Mouse (Mus musculus) adrenal gland, postnatal 4 days (tissue): ENCODE results near the gene Apoc1. TPM values are rescaled to one million over a fixed set of nuclear protein-coding genes. Genes with fewer than 3 reads are reported as not detected.
A peak's percentile ranks its signal among the peaks of the same experiment; 100 is the strongest.

Experiments used
- DNase-seq, 2 experiments: peaks; one replicate each; pipeline ENCODE4 v3.0.0; 2021 to 2022; ENCODE audit warnings: low spot score in 2 of 2, mixed read lengths in 2 of 2
- total RNA-seq, 2 experiments: library from RNA; stranded (reverse); gene quantifications; 2 replicates each; pipeline ENCODE4 v1.2.3; 2021

Gene Apoc1
- total RNA-seq, 2 experiments from 2014 or later = 390 to 714 TPM

- no peak for DNase-seq
Measured at GRCm38 (mm10) chr7:19710650-19711049, 18.2 kb upstream of the Apoc1 start.

DNA sequence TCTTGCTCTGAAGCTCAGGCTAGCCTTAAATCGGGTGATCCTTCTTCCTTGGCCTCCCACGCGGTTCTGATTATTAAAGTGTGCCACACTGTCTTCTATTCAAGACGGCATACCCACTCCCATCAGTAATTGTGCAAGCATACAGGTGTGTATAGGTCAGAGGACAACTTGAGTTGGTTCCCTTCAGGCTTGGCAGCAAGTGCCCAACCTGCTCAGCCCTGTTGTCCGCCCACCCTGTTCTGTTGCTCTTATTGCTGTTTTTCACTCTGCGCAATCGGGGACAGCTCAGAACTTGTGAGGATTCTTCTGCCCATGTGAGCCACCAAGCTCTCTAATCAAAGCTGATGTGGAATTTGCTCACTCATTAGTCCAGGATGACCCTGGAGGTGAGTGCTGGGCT lies 12.8 kb upstream of the Apoc1 start:
- no peak for DNase-seq

DNA sequence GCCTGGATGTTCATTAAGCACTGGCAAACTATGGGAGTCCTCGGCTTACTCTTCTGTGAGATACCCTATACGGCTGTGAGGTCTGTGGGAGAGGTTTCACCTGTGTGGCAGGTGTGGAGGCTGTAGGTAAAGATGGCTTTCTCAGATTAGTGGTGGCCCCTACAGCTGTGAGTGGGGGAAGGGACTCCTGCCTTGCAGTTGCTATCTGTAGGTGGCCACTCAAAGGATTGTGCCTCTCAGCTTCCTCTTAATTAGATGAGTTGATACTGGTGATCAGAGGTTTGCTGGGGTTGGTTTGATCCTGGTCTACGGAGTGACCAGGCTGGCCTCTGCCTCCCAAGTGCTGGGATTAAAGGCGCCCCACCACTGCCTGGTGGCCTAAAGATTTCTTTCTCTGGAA lies 12.0 kb upstream of the Apoc1 start:
- no peak for DNase-seq

DNA sequence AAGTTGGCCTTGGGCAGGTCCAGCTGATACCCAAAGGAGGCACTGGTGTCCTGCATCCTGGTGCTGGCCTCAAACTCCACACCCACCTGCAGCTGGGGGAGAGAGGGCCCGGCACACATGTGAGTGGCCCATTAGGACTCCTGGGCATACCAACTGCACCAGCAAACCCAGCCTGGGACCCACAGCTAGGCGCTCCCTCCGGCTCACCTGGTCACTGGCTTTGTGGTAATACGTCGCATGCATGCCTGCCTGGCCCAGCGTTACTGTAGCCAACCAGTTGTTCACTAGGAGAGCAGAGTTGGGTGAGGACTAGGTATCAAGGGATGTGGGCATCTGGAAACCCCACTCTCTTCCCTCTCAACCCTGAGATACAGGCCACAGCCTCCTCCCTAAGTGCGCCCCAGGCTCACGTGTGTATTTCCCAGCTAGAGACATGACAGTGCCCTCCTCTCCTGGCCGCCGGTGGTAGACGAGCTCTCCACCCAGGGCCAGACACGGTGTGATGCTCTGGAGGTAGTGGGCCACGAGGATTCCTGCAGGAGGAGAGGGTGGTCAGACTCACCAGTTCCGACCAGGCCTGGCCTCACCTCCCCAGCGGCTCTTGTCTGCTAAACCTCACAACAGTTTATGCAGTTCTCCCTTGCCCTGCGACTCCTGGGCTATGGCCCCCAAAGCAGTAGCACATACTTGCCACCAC lies 10.5 kb upstream of the Apoc1 start:
- DNase-seq = no peak

DNA sequence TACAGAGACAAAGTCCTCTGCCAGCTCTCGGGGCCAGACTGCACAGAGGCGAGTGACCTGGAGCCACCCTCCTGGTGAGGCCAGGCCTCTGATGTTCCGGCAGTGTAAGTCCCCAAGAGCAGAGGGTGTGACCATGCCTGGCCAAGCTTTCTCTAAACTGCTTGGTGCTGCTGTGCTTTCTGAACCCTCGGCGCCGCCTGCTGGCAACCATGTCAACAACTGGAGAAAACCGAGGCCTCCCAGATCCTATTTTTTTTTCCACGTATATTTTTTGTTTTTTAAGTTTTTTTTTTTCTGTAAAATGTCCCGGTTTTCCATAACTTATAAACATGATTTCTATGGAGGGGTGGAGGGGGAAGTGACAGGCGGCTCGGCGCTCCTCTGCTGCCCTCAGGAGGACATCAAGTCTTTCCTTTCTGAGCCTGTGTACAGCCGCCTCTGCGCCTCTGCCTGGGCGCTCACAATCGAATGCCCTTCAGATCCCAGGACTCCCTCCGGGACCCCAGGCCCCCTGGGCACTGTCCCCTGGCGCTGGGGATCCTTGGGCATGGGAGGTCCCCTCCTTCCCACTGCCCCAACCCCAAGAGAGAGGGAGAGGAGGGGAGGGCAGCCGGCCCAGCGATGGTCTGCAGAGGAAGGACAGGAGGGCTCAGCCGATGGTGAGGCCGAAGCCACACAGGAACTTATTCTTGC lies 8.8 kb upstream of the Apoc1 start:
- peak in 1 of 2 experiments; percentile 65 for DNase-seq

DNA sequence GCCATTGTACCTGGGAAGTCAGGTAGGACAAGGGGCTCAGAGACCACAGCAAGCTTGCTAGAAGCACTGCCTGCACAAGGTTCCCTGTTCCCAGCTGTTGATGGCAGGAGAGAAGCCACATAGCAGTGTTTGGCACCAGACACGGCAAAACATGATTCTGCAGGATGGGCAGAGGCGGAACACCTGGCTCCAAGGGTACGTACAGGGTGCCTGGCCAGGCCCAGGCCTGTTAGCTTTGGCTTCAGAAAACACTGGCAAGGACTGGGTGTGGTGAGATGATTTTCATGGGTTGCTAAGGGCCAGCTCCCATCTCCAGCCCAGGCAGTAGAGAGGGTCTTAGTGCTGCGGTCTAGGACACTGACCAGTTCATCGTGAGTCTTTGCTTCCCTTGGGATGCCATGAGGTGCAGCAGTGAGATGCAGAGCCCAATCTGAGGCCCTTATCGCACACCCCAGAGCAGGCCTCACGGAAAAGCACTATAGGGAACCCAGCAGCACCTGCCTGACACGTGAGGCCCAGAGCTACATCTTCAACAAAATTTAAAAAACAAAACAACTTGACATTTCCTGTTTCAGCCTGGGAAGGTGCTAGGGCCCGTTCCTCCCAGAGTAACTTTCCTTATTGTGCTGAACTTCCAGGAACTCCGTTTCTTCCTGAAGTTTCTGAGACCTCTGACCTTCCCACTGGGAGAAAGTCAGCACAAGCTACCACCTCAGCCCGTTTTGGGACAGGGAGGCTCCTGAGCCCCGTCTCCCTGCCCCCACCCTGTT lies 8.0 kb upstream of the Apoc1 start:
- DNase-seq = no peak

DNA sequence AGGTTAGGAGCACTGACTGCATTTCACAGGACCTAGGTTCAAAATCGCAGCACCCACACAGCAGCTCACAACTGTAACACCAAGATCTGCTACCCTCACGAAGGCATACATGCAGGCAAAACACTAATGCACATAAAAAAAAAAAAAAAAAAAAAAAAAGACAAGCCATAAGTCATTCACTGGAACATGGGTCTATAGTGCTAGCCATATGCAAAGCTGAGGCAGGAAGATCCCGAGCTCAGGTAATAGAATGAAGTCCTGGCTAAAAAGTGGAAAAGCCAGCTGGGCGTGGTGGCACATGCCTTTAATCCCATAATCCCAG lies 7.3 kb upstream of the Apoc1 start:
- DNase-seq = no peak

GRCm38 (mm10) chr7:19698907-19699826 lies 6.7 kb upstream of the Apoc1 start, which contains the start of gene Apoe:
Gene Apoe, minus strand, starts transcription at chr7:19699188.
- DNase-seq = peak in 1 of 2 experiments; percentile 54

DNA sequence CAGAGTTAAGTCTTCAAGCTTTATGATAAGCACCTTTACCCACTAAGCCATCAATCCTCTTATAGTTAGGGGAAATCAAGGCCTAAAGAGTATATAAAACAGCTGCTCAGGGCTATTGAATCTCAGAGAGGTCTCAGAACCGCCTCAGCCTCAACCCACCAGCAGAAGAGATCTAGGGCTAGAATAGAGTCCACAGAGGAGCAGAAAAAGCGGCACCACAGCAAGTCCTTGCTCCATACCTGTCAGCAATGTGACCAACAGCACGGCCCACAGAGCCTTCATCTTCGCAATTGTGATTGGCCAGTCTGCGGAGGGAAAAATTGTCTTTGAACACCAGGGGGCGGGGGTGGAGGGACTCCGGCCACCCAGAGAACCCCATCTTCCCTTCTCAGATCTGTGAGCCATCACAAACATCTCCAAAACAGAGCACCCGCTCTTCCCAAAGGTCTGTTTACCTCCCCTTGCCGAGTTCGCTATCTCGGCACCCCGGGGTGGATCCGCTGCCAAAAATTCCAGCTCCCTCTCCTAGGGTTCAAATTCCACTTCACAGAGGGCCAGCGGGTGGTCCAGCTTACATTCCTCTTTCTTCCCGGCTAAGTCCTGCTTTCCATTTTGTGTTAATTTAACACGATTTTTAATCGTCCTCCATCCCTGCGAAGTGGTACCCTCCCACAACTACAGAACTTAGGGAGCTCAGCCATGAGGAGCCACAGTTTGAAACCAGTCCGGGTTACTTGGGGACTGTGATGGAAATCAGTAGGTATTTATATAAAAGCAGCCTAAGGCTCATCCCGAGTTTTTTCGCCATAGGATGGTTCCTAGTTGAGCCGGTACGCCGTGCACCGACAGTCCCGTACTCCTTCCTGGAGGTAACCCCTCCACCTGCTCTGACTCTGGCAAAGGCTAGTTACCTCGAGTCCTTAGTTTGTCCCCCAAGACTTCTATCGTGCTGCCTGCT lies 5.8 kb upstream of the Apoc1 start:
- DNase-seq = no peak

DNA sequence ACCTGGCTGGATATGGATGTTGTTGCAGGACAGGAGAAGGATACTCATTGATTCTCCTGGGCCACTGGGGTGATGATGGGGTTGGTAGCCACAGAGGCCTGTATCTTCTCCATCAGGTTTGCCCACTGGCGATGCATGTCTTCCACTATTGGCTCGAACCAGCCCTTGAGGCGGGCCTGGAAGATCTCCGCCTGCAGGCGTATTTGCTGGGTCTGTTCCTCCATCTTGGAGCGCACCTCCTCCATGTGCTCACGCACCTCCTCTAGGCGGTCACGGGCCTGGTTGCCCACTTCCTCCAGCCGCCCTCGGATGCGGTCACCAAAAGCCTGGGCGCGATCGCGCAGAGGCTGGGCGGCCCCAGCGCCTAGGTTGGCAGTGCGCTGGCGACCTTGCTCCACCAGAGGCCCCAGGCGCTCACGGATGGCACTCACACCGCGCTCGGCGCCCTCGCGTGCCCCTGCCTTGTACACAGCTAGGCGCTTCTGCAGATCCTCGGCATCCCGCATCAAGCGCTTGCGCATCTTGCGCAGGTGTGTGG lies 3.9 kb upstream of the Apoc1 start:
- DNase-seq = no peak

- DNase-seq = no peak
Measured at GRCm38 (mm10) chr7:19695881-19696280, 3.4 kb upstream of the Apoc1 start.

DNA sequence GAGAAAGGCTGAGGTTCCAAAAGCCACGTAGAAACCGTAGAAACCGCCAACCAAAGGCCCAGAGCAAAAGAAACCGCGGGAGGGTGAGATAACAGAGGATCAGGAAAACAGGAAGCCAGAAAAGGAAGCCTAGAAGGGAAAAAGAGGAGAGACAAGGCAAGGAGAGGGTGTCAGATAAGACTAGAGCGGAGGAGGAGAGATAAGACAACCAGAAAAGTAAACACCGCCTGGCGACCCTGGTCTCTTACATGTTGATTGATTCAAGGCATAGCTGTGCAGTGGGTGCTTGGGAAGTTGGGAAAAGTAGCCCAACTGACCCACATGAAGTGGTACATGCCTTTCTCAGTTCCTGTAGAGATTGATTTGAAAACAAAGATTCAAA lies 2.7 kb upstream of the Apoc1 start:
- no peak for DNase-seq

GRCm38 (mm10) chr7:19694336-19695212 lies 2.1 kb upstream of the Apoc1 start:
- DNase-seq = no peak

- peak in 1 of 2 experiments; percentile 50 for DNase-seq
Measured at GRCm38 (mm10) chr7:19693421-19693820, 961 bp upstream of the Apoc1 start.

DNA sequence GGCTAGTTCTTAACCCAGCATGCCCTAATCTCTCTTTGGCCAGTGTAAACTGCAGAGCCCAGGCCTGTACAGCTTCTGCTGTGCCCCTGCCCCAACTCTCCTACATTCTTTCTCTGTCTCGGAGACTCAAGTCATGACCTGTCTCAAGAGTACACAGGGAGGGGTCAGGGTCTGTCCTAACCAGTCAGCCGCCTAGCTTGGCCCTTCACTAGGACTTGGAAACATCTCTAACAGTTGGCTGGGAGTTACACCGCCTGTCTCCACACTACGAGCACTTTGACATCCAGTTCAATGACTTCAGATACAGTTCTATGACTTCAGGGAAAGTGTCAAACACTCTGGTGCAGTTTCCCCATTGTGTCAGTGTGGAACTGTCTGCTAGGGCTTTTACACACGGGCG lies 1.0 kb downstream of the Apoc1 start:
- DNase-seq = no peak

- no peak for DNase-seq
Measured at GRCm38 (mm10) chr7:19690845-19691244, 1.6 kb downstream of the Apoc1 start.

DNA sequence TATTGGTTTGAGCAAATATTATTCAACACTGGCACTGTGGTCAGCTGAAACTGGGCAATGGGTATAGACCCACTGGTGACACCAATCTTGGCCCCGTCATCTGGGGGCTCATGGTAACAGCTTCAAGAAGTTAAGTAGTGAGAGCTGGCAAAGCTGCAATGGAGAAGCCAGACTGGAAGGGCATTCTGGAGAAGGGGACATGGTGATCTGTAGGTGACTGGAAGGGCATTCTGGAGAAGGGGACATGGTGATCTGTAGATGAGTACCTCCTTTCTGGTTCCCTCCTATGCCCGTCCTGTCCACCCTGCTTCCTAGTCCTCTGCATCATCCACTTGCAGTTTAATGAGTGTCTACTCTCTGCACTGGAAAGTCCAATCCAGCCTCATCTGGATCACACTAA lies 3.8 kb downstream of the Apoc1 start:
- no peak for DNase-seq

- DNase-seq = no peak
Measured at GRCm38 (mm10) chr7:19688101-19688500, 4.4 kb downstream of the Apoc1 start.
